Mouse (Mus musculus) layer of hippocampus, adult 11-12 months (tissue): ENCODE measurements around the gene Lbh.
A peak's percentile ranks its signal among the peaks of the same experiment; 100 is the strongest.

Source experiments
- DNase-seq: peaks from one replicate; pipeline ENCODE4 v3.0.0; 2022; ENCODE audit warnings: low spot score

Lbh gene

GRCm38 (mm10) chr17:72970631-72971161 is 52.6 kb downstream of the Lbh start:
- DNase-seq, result peak; percentile 78

GRCm38 (mm10) chr17:72973041-72973440 is 54.9 kb downstream of the Lbh start:
- DNase-seq, result no peak

GRCm38 (mm10) chr17:72976258-72977231 is 58.4 kb downstream of the Lbh start:
- DNase-seq, result no peak

- no peak for DNase-seq
Measured at GRCm38 (mm10) chr17:72977616-72978015, 59.5 kb downstream of the Lbh start.

GRCm38 (mm10) chr17:72982156-72982555 is 64.1 kb downstream of the Lbh start:
- no peak for DNase-seq

GRCm38 (mm10) chr17:72983471-72983870 is 65.4 kb downstream of the Lbh start:
- DNase-seq, result no peak

GRCm38 (mm10) chr17:72989025-72989424 is 70.9 kb downstream of the Lbh start:
- DNase-seq, result peak; percentile 40
